Mouse (Mus musculus) urinary bladder, postnatal 14 days (tissue): Measurements from ENCODE around the gene Il34.

Experiments
- DNase-seq: peaks from one replicate; pipeline ENCODE4 v3.0.0; 2021; ENCODE audit warnings: low spot score

The Il34 gene

DNA sequence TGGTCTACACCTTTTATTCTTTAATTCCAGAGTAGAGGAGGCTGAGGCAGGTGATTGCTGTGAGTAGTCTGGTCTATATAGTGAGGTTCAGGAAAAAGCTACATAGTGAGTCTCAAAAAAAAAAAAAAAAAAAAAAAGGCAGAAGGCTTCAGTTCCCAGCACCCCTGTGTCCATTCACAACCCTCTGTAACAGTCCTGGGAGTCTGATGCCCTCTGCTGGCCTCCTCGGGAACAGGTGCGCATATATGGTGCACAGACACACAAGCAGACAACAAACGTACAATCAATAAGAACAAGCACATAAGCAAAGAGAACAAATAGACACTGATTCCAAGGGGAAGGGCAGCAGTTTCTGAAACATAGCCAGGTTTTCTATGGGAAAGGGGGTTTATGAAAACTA, 29.4 kb downstream of the Il34 start:
- no peak for DNase-seq

- no peak for DNase-seq
These were observed 30.0 kb downstream of the Il34 start for GRCm38 (mm10) chr8:110775721-110776120.

DNA sequence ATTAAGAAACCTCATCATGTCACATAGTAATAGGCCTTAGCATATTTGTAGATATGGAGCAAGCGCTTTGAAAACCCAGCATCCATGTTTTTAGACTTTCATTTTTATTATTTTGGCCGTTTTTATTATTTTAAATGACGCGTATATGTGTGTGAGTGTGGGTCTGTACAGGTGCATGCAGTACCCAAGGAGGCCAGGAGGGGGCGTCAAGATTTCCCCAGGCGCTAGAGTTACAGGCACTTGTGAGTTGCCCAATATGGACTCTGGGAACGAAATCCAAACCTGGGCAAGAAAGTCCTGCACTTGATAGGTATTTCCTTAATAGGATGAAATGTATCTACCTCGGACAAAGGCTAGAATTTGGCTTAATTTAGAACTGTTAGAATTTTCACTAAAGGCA, 30.4 kb downstream of the Il34 start:
- DNase-seq, result no peak

- DNase-seq, result no peak
These were observed 31.0 kb downstream of the Il34 start for GRCm38 (mm10) chr8:110774725-110775124.

DNA sequence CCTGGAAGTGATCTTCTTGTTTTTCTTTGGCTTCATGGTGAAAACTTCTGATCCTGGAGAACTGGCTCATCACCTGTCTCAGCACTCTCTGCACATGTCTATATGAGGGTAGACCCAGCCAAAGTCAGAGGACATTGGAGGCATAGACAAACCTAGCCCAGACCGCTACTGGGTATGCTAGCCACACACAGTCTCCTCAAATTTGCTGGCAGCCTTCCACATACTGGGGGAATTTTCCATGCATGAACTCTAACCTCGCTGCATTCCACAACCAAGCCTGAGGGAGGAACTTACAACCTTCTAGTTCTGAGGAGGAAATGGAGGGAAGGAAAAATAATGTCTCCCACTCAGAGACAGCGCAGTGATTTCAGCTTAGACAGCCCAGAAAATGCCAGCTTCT, 31.7 kb downstream of the Il34 start:
- DNase-seq, result no peak

DNA sequence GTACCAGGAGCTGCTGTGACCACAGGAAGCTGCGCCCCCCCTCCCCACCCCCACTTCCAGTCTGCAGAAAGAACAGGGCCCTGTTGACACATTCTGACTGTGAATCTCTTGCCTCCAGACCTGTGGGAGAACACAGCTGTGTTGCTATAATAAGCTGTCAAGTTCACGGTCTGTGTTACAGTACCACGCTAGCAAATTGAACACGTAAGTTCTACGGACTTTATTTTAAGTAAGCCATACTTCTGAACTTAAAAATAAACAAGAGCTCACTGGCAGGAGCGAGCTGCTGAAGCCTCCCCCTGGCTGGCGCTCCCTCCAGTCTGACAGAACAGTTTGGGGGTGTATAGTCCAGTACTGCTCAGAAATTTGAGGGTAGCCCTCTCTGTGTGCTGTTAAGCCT, 33.3 kb downstream of the Il34 start:
- DNase-seq, result no peak

- DNase-seq, result no peak
These were observed 38.5 kb downstream of the Il34 start for GRCm38 (mm10) chr8:110767261-110767660.

DNA sequence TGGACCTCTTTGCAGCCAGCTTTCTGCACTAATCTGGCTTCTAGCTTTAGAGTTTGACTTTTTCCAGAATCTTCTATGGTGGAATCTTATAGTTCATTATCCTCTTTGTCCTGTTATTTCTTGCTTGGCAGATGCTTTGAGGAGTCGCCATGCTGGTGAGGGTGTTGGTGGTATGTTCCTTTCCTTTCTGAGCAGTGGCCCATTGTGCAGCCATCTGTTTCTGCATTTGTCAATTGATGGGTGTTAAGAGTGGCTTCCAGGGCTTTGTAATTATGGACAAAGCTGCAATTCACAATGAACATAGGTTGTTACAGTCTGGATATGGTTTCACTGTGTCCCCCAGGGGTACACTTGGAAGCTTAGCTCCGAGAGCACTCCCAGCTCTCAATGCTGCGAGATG, 41.1 kb downstream of the Il34 start:
- no peak for DNase-seq

DNA sequence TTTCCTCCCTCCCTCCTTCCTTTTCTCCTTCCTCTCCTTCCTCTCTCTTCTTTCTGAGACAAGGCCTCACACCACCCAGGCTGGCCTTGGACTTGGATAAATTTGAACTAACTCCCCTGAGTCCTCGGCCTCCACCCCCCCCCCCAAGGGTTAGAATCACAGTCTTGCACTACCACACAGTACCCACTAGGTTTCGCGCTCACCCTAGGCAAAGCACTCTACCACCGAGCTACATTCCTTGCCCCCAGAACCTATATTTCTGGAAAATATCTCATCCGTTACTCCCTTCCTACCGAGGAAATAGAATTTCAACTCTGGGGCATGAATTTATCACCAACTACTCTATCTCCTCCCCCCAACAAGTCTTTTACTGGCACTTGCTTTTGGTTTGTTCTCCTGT, 43.7 kb downstream of the Il34 start:
- no peak for DNase-seq

GRCm38 (mm10) chr8:110761185-110761584, 44.5 kb downstream of the Il34 start:
- no peak for DNase-seq

- DNase-seq, result no peak
These were observed 45.3 kb downstream of the Il34 start for GRCm38 (mm10) chr8:110760280-110760940.

DNA sequence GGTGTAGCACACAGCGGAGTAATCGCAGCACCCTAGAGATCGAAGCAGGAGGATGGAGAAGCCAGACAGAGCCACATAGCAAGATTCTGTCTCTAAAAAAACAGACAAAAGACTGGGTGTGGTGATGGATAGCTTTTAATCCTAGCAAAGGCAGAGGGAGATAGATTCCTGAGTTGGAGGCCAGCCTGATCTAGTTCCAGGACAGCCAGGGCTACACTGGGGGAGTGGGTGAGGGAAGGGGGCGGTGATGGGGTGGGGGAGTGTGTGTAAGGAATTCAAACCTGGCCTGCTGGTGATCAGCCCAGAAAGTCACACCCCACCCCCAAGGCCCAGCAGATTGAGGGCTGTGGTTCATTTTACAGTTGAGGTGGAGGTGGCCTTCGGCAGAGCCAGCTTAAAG, 49.5 kb downstream of the Il34 start:
- no peak for DNase-seq

DNA sequence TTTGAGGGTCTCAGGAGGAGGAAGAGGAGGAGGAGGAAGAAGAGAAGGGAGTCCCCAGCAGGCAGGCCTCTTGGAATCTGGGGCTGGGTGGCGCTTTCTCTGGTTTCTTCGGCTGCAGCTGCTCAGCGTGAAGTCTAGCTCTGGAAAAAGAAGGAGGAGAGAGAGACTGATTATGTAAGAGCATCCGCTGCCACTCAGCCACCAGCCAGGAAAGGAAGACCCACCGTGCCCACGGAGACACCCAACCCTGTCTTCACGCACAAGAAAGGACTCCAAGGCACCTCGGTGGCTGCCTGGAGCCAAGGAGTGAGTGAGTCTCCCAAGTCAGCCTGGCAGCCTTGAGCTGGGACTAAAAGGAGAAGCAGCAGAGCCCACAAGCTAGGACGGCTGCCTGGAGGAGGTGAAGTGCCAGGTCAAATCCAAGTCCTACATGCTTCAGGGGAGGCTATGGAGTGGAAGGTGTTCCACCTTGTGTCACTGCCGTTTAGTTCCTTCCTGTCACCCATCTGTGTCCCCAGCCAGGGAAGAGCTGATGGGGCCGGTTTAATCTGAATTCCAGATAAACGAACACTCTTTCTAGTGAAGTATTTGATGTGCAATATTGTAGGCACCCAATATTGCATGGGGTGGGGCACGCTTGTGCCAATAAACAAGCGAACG, 50.1 kb downstream of the Il34 start:
- DNase-seq, result no peak

DNA sequence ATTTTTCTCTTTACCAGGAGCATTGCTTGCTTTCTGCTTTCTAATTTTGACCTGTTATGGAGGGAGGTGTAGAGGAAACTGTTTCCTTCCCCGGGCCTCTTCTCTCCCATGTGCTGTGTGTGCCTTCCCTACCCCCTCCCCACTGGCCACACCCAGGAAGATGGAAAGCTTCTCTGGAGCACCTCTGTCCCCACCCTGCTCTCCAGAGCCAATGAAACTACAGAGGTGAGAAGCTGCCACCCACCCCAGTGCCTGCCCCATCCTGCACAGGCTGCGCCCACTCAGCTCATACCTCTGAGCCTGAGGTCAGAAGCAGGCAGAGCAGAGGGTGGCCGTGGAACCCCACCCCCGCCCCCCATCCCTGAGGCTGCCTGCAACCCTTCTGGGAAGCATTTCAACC, 51.0 kb downstream of the Il34 start:
- DNase-seq, result no peak

DNA sequence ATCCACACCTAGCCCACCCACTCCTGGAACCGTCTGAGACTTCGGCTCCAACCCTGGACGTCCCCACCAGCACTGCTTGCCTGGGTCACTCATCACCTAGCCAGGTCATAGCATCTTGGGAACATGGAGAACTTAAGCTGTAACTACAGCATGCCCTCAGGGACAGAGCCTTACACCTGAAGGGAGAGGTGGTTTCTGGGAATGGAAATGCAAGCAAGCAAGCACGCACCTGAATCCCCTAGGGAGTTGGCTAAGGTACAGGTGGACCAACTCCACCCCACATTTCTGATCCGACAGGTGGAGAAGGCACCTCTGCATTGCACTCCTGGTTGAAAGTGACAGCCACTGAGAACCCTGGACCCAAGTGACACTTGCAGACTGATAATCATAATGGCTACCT, 54.2 kb downstream of the Il34 start:
- DNase-seq, result no peak

GRCm38 (mm10) chr8:110750269-110750668, 55.5 kb downstream of the Il34 start:
- DNase-seq, result no peak

- peak; percentile 33 for DNase-seq
These were observed 56.1 kb downstream of the Il34 start for GRCm38 (mm10) chr8:110749500-110750170.

GRCm38 (mm10) chr8:110746661-110747060, 59.1 kb downstream of the Il34 start:
- DNase-seq, result no peak

DNA sequence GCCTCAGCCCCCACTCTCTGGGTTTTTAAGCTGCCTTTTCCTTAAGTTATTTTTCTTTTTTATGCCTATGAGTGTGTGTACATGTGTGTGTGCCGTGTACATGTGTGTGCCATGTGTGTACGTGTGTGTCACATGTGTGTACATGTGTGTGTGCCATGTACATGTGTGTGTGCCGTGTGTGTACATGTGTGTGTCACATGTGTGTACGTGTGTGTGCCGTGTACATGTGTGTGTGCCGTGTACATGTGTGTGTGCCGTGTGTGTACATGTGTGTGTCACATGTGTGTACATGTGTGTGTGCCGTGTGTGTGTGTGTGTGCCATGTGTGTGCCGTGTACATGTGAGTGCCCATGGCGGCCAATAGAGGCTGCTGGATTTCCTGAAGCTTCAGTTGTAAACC, 60.6 kb downstream of the Il34 start:
- DNase-seq, result no peak

DNA sequence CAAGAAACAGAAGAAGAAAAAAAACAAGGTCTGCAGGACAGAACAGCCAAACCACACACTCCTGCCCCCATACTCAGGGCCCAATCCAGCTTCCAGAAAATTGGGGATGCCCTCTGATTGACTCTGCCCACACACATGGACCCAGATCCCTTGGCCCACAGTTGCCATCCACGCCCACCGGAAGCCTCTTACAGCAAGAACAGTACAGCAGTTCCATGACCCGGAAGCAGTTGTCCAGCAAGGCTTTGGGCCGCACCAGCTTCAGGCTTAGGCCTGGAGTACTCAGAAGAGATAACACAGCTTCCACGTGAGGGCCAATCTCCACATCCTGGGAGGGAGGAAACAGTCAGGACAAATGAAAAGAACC, 63.3 kb downstream of the Il34 start:
- DNase-seq, result no peak

DNA sequence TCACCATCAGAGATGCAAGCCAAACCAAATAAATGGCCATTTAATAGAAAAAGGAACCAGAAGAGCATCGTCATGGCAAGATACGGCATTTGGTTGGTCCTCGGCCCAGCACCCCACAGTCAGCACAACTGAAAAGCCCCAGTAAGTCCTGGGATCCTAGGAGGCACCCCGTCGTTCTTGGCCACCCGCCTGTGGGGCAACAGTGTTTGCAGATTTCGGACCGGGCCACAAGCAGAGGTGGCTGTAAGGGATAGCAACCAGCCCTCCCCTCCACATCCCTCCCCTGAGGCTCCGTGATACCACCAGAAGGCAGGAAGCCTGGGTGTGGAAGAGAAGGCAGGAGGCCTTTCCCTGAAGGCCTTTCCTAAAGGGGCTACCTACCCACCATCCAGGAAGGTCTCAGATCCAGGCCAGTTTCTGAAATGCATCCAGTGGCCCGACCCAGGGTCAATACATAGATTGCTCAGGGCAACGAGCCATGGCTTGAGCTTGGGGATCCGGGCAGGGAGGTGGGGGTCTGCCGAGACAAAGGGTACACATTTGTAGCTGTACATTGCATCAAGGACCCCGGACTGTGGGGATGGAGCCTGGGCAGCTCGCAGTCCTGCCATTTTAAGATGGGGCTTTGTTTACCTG, 63.8 kb downstream of the Il34 start:
- DNase-seq, result no peak

GRCm38 (mm10) chr8:110740629-110741175, 65.0 kb downstream of the Il34 start:
- no peak for DNase-seq
